Mouse (Mus musculus) B cell, adult 62 days (primary cell): ENCODE data around the gene Prok2. TPM values are rescaled to one million over a fixed set of nuclear protein-coding genes. Genes with fewer than 3 reads are reported as not detected.

Experiments used
- total RNA-seq: library from RNA; stranded (reverse); gene quantifications from 4 replicates; pipeline ENCODE4 v1.2.4, GENCODE M21; 2023

Gene Prok2
- total RNA-seq = not detected in 4 replicates

DNA sequence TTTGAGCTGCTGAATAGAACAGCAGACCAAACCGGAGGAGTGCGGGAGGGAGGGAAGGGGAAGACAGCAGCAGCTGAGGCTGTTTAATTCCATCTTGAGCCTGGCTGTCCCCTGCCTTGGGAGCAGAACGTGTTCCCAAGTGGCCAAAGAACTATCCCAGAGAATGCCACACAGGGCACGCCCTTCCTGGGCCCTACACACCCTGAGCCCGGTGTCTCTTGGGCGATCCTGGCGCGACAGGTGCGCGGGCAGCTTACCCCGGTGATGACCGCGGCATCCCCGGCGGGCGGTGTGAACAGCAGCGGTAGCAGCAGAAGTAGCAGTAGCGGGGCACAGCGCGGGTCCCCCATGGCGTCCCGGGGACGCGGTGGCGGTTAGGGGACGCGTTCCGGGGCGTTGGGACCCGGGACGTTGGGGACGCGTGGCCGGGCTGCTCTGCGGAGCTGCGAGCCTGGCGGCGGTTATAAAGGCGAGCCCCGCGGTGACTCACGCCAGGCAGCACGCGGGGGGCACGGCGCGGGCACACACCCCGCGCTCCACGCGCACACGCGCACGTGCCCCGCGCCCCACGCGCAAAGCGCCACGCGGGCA is at the start of gene Prok2:
Prok2 (minus strand) TSS at position 422 of the 591 bp plus-strand sequence.

GRCm38 (mm10) chr6:99692206-99692915 is 33.8 kb downstream of the Prok2 start, which contains the start of gene Gpr27:
Gpr27 (plus strand) TSS chr6:99692679.

GRCm38 (mm10) chr6:99666318-99667171 is 59.6 kb downstream of the Prok2 start, which contains the start of the genes Eif4e3 and Gm20696:
Eif4e3 (minus strand) TSS chr6:99666771.
Gm20696 (minus strand) TSS chr6:99666797.

Other genes starting within 250 kb of the Prok2 start
- gene Foxp1, start 203.7 kb downstream of the Prok2 start, total RNA-seq = 1,113 to 1,221 TPM (median 1,175 TPM) in 4 replicates
- 6.3 to 8.5 TPM (median 6.9 TPM) in 4 replicates for gene Eif4e3, start 59.6 kb downstream of the Prok2 start, total RNA-seq
- gene Gm20696, start 59.6 kb downstream of the Prok2 start, total RNA-seq = 134 to 146 TPM (median 140 TPM) in 4 replicates
- gene Gpr27, start 33.7 kb downstream of the Prok2 start, total RNA-seq = not detected in 4 replicates